In genomic region chr14:75845698-75846115, GRCm38 (mm10) we compare ENCODE assay signal across 8 mouse cellular contexts. TPM values are rescaled to one million over a fixed set of nuclear protein-coding genes. Genes with fewer than 3 reads are reported as not detected.
DNase-seq lines count a peak whose midpoint lies in the region; ATAC-seq and TF ChIP-seq lines count a peak whose summit lies in the region.

No protein-coding gene starts in this region.

- peak overlapping the region; percentile 50 for H3K4me2 ChIP-seq in forebrain, embryonic 15.5 days (replicated peaks)
- peak overlapping the region; percentile 58 for H3K4me2 ChIP-seq in neural tube, embryonic 15.5 days

- peak; percentile 40; the same call in 1 of the 2 replicates for TF ChIP-seq POLR2A in lung, adult 2 months (IDR thresholded peaks at IDR 0.05; ENCODE audit: borderline replicate concordance, extremely low read depth, low read depth, low read length)

- WGBS in forebrain, embryonic 15.5 days, result under 1% methylated on average over 40 of the region's 40 CpGs
- under 1% methylated on average over 40 of the region's 40 CpGs for WGBS in lung, adult 2 months
- 3% methylated on average over 31 of the region's 40 CpGs for WGBS in neural tube, embryonic 15.5 days

- no peaks in the 10 kb centered on the region for H3K9me3 ChIP-seq in ES-E14 (ENCODE audit: control insufficient read depth, insufficient read depth, low read depth, low read length)
- no peaks in the 10 kb centered on the region for H3K9me3 ChIP-seq in forebrain, embryonic 15.5 days
- no peaks in the 10 kb centered on the region for H3K9me3 ChIP-seq in neural tube, embryonic 15.5 days (replicated peaks)

- intact Hi-C loops in heart, postnatal 25 days (cut with DNase I), result loop anchor here (2.0 kb wide), 1 partner anchor 25 kb away; no protein-coding TSS in a partner anchor

- H3K9ac ChIP-seq in ES-E14 (ENCODE audit: insufficient read depth, low read depth, low read length, poor library complexity, severe bottlenecking), result peak overlapping the region; percentile 98
- peak overlapping the region; percentile 79 for H3K9ac ChIP-seq in forebrain, embryonic 15.5 days (replicated peaks)
- H3K9ac ChIP-seq in neural tube, embryonic 15.5 days (replicated peaks), result peak overlapping the region; percentile 93

- H3K27ac ChIP-seq in ES-E14 (ENCODE audit: insufficient read depth, low read depth, low read length, poor library complexity, severe bottlenecking), result peak overlapping the region; percentile 92
- peak overlapping the region; percentile 96 for H3K27ac ChIP-seq in forebrain, embryonic 15.5 days (replicated peaks)
- H3K27ac ChIP-seq in neural tube, embryonic 15.5 days (replicated peaks), result peak overlapping the region; percentile 99

- H3K4me3 ChIP-seq in ES-E14 (ENCODE audit: insufficient read depth in 1 of 2, low read depth in 1 of 2, low read length in 2 of 2, poor library complexity in 1 of 2, severe bottlenecking in 1 of 2), result peak overlapping the region; percentile 80 to 96
- peak overlapping the region; percentile 61 for H3K4me3 ChIP-seq in forebrain, embryonic 15.5 days
- peak overlapping the region; percentile 82 for H3K4me3 ChIP-seq in lung, adult 2 months (replicated peaks; ENCODE audit: extremely low read depth, low read depth, low read length)
- peak overlapping the region; percentile 88 for H3K4me3 ChIP-seq in neural tube, embryonic 15.5 days (replicated peaks)

- peak; percentile 51 for TF ChIP-seq CTCF in lung, adult 2 months (IDR thresholded peaks at IDR 0.05; ENCODE audit: insufficient read depth, low read length)

- DNase-seq in ES-E14 (ENCODE audit: low read depth, low spot score), result no peak
- DNase-seq in cerebellum, adult 11-12 months, result peak; percentile 90
- peak; percentile 79 for DNase-seq in heart, postnatal 25 days (ENCODE audit: low spot score)
- DNase-seq in layer of hippocampus, adult 18-20 months (ENCODE audit: low spot score in 2 of 2), result peak; percentile 80 to 84
- DNase-seq in lung, adult 2 months, result peak; percentile 90
- DNase-seq in testis, postnatal 14 days (ENCODE audit: low spot score), result peak; percentile 86

- H3K27me3 ChIP-seq in forebrain, embryonic 15.5 days, result no peaks in the 10 kb centered on the region
- no peaks in the 10 kb centered on the region for H3K27me3 ChIP-seq in neural tube, embryonic 15.5 days (replicated peaks)

- H3K36me3 ChIP-seq in ES-E14 (ENCODE audit: control insufficient read depth, insufficient read depth, low read length, poor library complexity, severe bottlenecking), result peaks cover 29% of the 10 kb centered on the region
- H3K36me3 ChIP-seq in forebrain, embryonic 15.5 days, result peaks cover 41% of the 10 kb centered on the region
- H3K36me3 ChIP-seq in neural tube, embryonic 15.5 days, result peaks cover 38% of the 10 kb centered on the region

- H3K4me1 ChIP-seq in ES-E14 (ENCODE audit: control insufficient read depth in 2 of 2, insufficient read depth in 2 of 2, low read length in 2 of 2, poor library complexity in 1 of 2), result peaks cover 0 to 7% of the 10 kb centered on the region in 2 experiments; a peak in 1 of 4 replicates
- H3K4me1 ChIP-seq in forebrain, embryonic 15.5 days, result peaks cover 39% of the 10 kb centered on the region
- H3K4me1 ChIP-seq in lung, adult 2 months (ENCODE audit: control insufficient read depth, insufficient read depth, low read length), result 0 out of 2 replicates have a peak, but pooled peaks cover 2% of the 10 kb centered on the region
- peaks cover 35% of the 10 kb centered on the region for H3K4me1 ChIP-seq in neural tube, embryonic 15.5 days

- peak; percentile 66 for ATAC-seq in forebrain, embryonic 15.5 days (replicated peaks)
- peak; percentile 76 for ATAC-seq in neural tube, embryonic 15.5 days (ENCODE audit: low FRiP score)

- in situ Hi-C loops in ES-E14 (cut with MboI; ENCODE audit: low sequenced_read_pairs in 2 of 2, unreplicated experiment in 2 of 2), result no loop called here

TF ChIP-seq in ES-E14, 5 proteins besides CTCF, POLR2A, EP300 and RAD21:
- no peak for TF ChIP-seq CHD2 (IDR thresholded peaks at IDR 0.05; ENCODE audit: low read depth, low read length)
- TF ChIP-seq ZNF384 (IDR thresholded peaks at IDR 0.05; ENCODE audit: low read depth, low read length), result peak; percentile 68; the same call in 1 of the 2 replicates
TF ChIP-seq in ES-E14: peak in this region for 1.

RNA-seq across cellular contexts. Expression of gene Tpt1, which starts 0.8 kb away (rescaled TPM):
- total RNA-seq in ES-E14 (2012; rRNA removed), result 592 and 613 TPM in 2 replicates
- polyA plus RNA-seq in forebrain, embryonic 15.5 days (2015; fragmentation: Nextera tagmentation; extraction: Ambion mirVana), result 868 and 874 TPM in 2 replicates
- total RNA-seq in heart, postnatal 25 days (2021), result 1,000 to 10,000 TPM; 2,885 to 3,154 TPM
- 100 to 1,000 TPM; 912 to 940 TPM for total RNA-seq in layer of hippocampus, adult 18-20 months (2021)
- 1,159 and 1,652 TPM in 2 replicates for polyA plus RNA-seq in lung, adult 2 months (2012; rRNA removed)
- polyA plus RNA-seq in neural tube, embryonic 15.5 days (2015; fragmentation: Nextera tagmentation; extraction: Ambion mirVana), result 719 and 774 TPM in 2 replicates

RNA-seq across cellular contexts. Expression of gene Slc25a30, which starts 58.9 kb away (rescaled TPM):
- total RNA-seq in ES-E14 (2012; rRNA removed), result 5.1 and 9.2 TPM in 2 replicates
- polyA plus RNA-seq in forebrain, embryonic 15.5 days (2015; fragmentation: Nextera tagmentation; extraction: Ambion mirVana), result 9.7 and 9.9 TPM in 2 replicates
- 10 to 100 TPM; 11.5 to 12.6 TPM for total RNA-seq in heart, postnatal 25 days (2021)
- total RNA-seq in layer of hippocampus, adult 18-20 months (2021), result 10 to 100 TPM; 12.8 to 14.3 TPM
- 5.0 and 7.7 TPM in 2 replicates for polyA plus RNA-seq in lung, adult 2 months (2012; rRNA removed)
- 7.0 and 8.1 TPM in 2 replicates for polyA plus RNA-seq in neural tube, embryonic 15.5 days (2015; fragmentation: Nextera tagmentation; extraction: Ambion mirVana)
